Mouse (Mus musculus) retina, embryonic 14.5 days (tissue): ENCODE results near the gene Psrc1.

Source experiments
- DNase-seq: peaks from one replicate; pipeline ENCODE4 v3.0.0-alpha.2; 2015; ENCODE audit warnings: low spot score

The Psrc1 gene

GRCm38 (mm10) chr3:108383485-108384354, at the start of gene Psrc1:
Gene Psrc1 (plus strand): TSS chr3:108383839.
- peak; percentile 92 for DNase-seq

GRCm38 (mm10) chr3:108336878-108337277, 46.8 kb upstream of the Psrc1 start:
- DNase-seq: no peak

GRCm38 (mm10) chr3:108341040-108341439, 42.6 kb upstream of the Psrc1 start:
- DNase-seq: no peak

- DNase-seq: no peak
Measured at GRCm38 (mm10) chr3:108342185-108342584, 41.5 kb upstream of the Psrc1 start.

GRCm38 (mm10) chr3:108345855-108346254, 37.8 kb upstream of the Psrc1 start:
- DNase-seq: no peak

- no peak for DNase-seq
Measured at GRCm38 (mm10) chr3:108348376-108348775, 35.3 kb upstream of the Psrc1 start.

GRCm38 (mm10) chr3:108355245-108355644, 28.4 kb upstream of the Psrc1 start:
- DNase-seq: no peak

GRCm38 (mm10) chr3:108357051-108357450, 26.6 kb upstream of the Psrc1 start:
- no peak for DNase-seq

GRCm38 (mm10) chr3:108358445-108358844, 25.2 kb upstream of the Psrc1 start:
- DNase-seq: no peak

- peak; percentile 61 for DNase-seq
Measured at GRCm38 (mm10) chr3:108360894-108361293, 22.7 kb upstream of the Psrc1 start.

- no peak for DNase-seq
Measured at GRCm38 (mm10) chr3:108363626-108364025, 20.0 kb upstream of the Psrc1 start.

GRCm38 (mm10) chr3:108364270-108364995, 19.2 kb upstream of the Psrc1 start, which contains the start of gene Mybphl:
Gene Mybphl (plus strand): TSS chr3:108364911.
- DNase-seq: no peak

GRCm38 (mm10) chr3:108367173-108367572, 16.5 kb upstream of the Psrc1 start:
- no peak for DNase-seq

GRCm38 (mm10) chr3:108367828-108368227, 15.8 kb upstream of the Psrc1 start:
- DNase-seq: no peak

GRCm38 (mm10) chr3:108368721-108369120, 14.9 kb upstream of the Psrc1 start:
- no peak for DNase-seq

- DNase-seq: no peak
Measured at GRCm38 (mm10) chr3:108372274-108372673, 11.4 kb upstream of the Psrc1 start.

- DNase-seq: no peak
Measured at GRCm38 (mm10) chr3:108372691-108373090, 10.9 kb upstream of the Psrc1 start.

GRCm38 (mm10) chr3:108378875-108379663, 4.6 kb upstream of the Psrc1 start:
- no peak for DNase-seq

- no peak for DNase-seq
Measured at GRCm38 (mm10) chr3:108380695-108381094, 2.9 kb upstream of the Psrc1 start.

GRCm38 (mm10) chr3:108381945-108382875, 1.4 kb upstream of the Psrc1 start:
- DNase-seq: no peak

GRCm38 (mm10) chr3:108384425-108384824, 786 bp downstream of the Psrc1 start:
- no peak for DNase-seq
